Mouse (Mus musculus): ENCODE measurements at regions not wholly inside any gene's neighbourhood (a gene's known extent, or its start where the extent isn't known, plus 50 kb on each side); places are given as distances from the start of the nearest gene placed in this dataset.

DNA sequence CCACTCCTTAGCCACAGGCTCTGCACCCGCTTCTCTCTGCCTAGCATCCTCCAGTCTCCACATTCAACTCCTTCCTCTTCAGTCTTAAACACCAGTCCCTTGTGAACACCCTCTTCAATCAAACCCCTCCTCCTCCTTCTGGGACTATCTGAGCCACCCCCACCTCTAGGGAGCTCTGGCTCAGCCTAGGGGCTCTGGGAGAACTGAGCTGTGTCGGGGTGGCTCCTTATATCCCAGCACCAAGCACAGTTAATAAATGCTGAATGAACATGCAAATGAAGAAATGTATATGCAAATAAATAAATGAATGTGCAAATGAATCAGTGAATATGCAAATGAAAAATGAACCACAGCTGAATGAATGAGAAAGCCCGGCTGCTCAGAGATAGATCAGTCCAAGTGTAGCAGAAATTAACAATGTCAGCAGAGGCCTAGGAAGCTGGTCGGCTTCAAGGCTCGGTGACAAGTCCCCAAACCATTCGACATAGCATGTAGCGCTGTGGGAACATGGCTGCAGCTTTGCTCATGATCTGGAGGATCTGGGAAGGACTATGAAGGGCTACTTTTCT, 67.1 kb upstream of the Tnrc6c start:
- DNase-seq (ENCODE audit: extremely low spot score in 1 of 2, low spot score in 1 of 2) = no peak

DNA sequence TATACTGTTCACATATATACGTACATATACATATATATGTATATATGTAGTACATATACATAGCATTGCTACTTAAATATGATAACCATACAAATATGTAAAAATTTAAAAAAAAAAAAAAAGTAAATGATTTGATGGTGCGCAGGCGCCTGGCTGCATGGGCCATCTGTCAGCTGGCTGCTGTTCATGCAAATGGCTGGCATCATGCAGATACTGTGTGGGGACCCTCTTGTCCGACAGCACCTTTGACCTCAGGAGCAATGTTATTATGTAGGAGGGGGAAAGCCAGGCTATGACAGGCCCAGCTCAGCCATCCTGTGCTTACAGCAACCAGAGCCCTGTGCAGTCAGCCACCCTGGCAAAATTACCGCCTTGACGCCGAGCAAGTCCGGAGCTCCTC, 65.1 kb upstream of the Tnrc6c start:
- no peak for DNase-seq (ENCODE audit: extremely low spot score in 1 of 2, low spot score in 1 of 2)

DNA sequence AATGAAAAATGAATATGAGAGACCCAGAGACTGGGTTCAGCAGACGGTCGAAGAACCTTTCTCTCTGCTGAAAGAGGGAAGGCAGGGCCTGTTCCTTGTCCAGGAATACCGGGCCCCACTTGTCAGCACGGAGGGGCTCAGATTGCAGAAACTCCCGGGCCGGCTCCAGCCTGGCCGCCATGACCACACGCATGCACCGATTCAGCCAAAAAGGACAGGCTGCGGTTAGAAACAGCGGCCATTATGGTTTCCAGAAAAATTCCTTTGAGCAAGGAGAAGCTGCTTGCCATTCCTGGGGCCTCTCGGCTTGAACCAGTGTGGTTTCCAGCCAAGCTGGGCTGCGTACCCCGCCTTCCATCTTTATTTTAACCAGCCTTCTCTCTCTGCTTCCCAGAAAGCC, 64.7 kb upstream of the Tnrc6c start:
- DNase-seq (ENCODE audit: extremely low spot score in 1 of 2, low spot score in 1 of 2) = no peak

DNA sequence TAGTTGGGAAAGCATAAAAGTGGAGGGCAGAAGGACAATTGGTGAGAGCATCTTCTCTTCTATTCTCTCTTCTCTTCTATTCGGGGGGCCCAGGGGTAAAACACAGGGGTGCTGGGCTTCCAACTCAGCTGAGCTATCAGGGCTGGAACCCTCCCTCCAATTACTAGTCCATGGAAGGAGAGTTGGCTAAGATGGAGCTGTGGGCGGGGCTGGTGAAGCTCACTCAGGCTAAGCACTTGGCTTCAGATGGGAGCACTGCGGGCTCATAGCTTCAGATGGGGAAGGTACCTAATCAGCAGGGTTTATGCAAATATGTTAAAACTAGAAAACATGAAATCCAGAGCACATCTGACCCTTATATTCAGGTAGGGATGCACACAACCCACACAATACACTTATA, 61.5 kb upstream of the Tnrc6c start:
- DNase-seq (ENCODE audit: extremely low spot score in 1 of 2, low spot score in 1 of 2) = no peak

DNA sequence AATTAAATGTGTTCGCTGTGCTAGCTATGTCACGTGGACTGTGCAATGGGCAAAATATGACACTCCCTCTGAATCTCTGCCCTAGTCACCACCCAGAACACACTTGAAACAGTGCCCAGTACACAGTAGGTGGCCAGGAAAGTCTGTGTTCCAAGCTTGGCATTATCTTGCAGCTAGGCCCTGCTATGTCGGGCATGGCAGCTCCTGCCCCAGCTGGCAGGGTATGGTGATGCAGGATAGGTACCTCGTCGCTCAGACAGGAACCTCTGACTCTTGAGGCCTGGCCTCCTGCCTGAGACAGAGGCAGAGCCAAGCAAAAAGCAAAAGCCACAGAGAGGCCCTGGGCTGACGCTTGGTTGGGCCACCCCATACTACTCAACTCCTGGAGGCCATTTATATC, 57.9 kb upstream of the Tnrc6c start:
- no peak for DNase-seq (ENCODE audit: extremely low spot score in 1 of 2, low spot score in 1 of 2)

DNA sequence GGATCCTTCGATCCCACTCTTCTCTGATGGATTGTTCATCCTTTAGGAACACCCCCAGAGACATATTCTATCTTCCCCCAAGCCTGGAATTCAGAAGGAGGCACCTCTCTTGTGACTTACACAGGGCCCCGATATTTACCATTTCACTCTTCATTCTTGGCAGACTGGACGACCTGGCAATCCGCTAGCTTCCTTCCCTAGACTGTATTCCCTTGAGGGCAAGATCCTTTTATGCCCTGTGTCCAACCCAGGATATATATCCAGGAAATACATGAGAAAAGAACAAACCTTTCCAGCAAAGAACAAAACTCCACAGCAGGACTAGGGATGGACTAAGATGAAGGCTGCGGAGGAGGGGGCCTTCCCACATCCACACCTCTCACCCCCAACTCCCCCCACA, 56.3 kb upstream of the Tnrc6c start:
- DNase-seq (ENCODE audit: extremely low spot score in 1 of 2, low spot score in 1 of 2) = no peak

DNA sequence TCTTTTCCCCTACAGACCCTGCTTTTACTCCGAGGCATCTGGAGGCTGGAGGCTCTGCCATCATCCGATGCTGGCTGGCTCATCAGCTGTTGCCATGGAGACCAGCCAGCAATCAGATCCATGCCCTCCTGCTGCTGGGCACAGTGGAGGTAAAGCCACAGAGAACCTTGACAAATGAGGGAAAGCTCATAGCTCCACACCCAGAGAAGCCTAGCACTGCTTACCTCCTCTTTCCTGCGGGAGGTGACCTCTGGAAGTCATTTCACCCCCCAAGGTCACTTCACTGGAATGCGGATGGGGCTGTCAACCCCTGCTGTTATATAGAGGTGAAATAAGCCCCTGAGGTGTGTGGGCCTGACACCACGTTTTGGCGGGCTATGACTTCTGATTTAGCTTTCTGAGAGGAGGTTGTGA, 55.9 kb upstream of the Tnrc6c start:
- no peak for DNase-seq (ENCODE audit: extremely low spot score in 1 of 2, low spot score in 1 of 2)

DNA sequence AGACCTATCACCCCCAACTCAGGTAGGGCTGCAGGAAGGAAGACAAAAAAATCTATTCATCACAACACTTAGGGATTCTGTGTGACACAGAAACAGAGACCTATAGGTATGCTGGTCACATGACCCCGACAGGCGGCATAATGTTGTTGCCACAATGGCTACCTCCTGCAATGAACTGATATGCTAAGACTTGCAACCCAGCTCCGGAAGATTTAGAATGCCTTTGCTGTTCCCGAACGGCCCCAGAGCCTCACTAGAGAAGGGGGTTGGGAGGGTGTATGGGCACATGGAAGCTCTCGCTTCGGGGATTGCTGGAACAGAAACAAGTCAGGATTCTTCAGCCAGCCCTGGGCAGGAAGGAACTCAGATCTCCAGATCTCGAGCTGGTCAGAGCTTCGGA, 55.5 kb upstream of the Tnrc6c start:
- DNase-seq (ENCODE audit: extremely low spot score in 1 of 2, low spot score in 1 of 2) = no peak

DNA sequence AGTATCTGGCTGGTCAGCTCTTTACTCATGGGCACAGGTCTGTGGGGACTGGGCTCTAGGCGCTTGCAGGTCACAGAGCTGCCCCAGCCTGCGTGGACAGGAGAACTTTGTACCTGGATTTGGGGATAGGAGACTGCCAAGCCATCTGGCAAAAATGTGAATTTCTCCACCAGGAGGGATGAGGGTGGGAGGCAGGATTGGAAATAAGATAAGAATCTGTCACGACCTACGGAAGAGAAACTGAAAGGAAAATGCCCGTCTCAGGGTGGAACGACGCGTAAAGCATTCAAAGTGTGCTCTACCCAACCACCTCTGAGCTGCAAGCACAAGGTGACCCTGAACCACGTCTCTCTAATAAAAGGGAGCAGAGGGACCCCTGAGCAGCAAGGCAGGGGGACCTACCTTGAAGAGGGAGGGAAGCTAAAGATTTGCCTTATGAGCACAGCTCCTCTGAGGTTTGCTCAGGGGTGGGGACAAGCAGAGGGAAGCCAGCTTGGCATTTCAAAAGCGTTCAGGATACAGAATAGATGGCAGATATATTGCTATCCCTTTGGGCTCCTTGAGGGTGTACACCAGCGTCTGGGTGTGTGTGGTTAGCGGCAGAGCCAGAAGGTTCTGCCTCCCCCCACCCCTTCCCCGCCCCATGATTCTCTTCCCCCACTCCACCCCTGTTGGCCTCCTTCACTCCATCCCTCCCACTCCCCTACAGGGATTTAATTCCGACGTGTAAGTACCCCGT, 54.9 kb upstream of the Tnrc6c start:
- no peak for DNase-seq (ENCODE audit: extremely low spot score in 1 of 2, low spot score in 1 of 2)

DNA sequence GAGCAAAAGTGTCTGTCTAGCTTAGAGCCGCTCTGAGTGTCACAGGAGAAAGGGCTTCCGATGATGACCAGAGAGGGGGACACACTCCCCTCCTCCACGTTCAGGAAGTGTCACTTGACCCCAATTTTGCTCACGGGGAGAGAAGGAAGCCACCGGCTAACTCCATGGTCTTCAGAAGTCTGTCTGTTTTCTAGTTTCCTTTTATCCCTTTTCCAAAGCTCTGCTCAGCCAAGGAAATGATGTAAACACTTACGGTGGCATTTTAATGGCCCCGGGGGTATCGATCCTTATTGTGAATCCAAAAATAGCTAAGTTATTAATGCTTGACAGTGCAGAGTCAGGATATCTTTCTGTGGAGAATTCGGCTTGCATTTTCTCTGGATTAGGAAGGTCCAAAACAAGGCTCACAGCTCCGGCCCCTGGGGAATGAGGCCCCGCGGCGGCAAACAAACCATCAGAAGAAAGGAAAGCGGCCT, 54.3 kb upstream of the Tnrc6c start:
- no peak for DNase-seq (ENCODE audit: extremely low spot score in 1 of 2, low spot score in 1 of 2)

DNA sequence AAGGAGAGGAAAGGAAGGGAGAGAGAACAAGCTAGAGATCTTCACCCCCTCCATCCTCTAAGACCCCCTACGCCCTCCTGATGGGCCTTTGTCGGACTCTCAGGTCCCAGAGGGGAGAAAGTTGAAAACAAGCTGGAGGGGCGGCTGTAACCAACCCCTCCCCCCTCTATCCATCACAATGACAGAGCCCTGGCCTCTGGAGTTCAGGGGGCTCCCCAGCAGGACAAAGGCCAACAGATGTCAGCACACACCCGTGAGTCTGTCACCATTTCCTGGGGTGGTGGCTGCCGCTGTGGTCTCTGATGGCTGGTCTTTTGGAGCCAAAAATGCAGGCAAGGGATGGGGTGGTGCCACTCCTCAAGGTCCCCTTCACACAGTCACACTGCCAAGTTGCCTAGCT, 52.9 kb upstream of the Tnrc6c start:
- no peak for DNase-seq (ENCODE audit: extremely low spot score in 1 of 2, low spot score in 1 of 2)

DNA sequence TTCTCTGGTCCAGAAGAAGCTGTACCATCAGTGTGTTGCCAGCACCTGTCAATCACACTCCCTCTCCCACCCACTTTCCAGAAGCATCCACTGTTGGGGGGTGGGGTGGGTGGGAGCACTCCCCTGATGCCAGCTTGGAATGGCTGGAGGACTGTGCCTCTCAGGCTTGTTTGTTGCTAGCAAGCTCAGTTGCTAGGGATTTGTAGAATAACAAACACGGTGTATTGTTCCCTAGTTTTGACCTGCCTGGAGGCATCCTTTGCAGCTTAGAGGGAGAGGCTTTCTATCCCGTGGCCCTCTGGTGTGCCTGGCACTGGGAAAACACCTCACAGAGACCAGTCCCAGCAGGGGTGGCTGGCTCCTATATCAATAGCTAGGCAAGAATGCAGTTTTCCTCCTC, 50.1 kb upstream of the Tnrc6c start:
- DNase-seq (ENCODE audit: extremely low spot score in 1 of 2, low spot score in 1 of 2) = no peak

Data from layer of hippocampus, postnatal 25 days (tissue).